Mouse (Mus musculus): ENCODE results near the gene Prkab2.

Prkab2 gene

GRCm38 (mm10) chr3:97649469-97649868, 8.5 kb upstream of the Prkab2 start:
- DNase-seq (ENCODE audit: low spot score in 2 of 2) = no peak

DNA sequence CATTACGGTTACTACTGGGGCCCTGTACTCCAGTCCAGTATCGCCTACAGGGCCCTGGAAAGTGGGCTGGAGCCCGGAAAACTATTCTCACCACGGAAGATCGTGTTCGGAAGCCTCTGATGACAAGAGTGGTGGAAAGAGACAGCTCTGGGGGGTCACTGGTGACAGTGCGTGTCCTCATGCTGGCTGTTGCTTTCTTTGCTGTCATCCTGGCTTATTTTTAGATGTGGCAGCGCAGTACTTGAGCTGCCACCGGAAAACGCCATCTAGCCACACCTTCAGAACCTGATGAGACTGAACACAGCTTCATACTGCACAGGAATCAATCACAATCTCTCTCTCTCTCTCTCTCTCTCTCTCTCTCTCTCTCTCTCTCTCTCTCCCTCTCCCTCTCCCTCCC, 6.4 kb upstream of the Prkab2 start:
- DNase-seq (ENCODE audit: low spot score in 2 of 2) = no peak

DNA sequence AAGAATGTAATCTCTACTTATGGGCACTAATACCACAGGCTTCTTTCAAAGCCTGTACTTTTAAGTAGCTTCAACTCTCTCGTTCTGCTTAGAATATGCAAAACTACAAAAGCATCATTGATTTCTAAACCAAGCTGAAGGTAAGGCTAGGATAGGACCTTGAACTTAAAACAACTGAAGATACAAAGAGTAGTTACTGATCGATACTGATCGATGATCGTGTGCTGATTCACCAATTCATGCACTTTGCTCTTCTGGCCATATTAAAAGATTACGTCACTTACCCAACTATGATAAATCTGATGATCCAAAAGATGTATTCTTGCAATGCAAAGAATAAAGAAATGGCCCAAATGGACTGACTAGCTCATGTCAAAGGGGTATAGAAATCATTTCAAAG, 4.2 kb upstream of the Prkab2 start:
- no peak for DNase-seq (ENCODE audit: low spot score in 2 of 2)

GRCm38 (mm10) chr3:97654901-97655300, 3.1 kb upstream of the Prkab2 start:
- DNase-seq (ENCODE audit: low spot score in 2 of 2) = no peak

GRCm38 (mm10) chr3:97658426-97659193, 617 bp downstream of the Prkab2 start:
- peak in 1 of 2 experiments; percentile 24 for DNase-seq (ENCODE audit: low spot score in 2 of 2)

- no peak for DNase-seq (ENCODE audit: low spot score in 2 of 2)
These were observed 1.8 kb downstream of the Prkab2 start for GRCm38 (mm10) chr3:97659746-97660145.

GRCm38 (mm10) chr3:97661206-97661605, 3.2 kb downstream of the Prkab2 start:
- no peak for DNase-seq (ENCODE audit: low spot score in 2 of 2)

- DNase-seq (ENCODE audit: low spot score in 2 of 2) = no peak
These were observed 7.5 kb downstream of the Prkab2 start for GRCm38 (mm10) chr3:97665525-97665924.

- DNase-seq (ENCODE audit: low spot score in 2 of 2) = no peak
These were observed 8.2 kb downstream of the Prkab2 start for GRCm38 (mm10) chr3:97666154-97666553.

DNA sequence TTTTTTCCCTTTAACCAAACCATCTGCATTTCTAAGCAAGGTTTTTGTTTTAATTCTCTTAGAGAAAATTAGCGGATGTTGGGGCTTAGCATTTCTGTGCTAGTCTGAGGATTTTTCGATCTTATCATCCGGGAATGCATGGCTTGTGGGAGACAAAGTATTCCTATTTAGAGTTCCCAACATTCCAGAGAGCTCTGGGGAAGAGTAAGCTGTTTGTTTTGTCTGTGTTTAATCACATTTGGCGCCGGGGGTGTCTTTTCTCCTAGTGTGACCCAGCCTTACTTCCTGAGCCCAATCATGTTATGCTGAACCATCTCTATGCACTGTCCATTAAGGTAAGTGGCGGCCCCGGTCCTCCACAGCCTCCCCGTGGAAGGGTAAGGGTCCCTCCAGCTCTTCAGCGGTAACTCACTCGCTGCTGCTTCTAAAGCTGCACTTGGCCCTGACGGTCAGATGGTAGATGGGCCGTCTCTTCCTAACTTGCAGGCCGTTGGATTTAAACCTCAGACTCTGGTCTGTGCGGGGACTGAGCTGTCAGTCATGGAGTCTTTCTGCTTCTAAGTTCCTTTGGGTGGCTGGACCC, 9.2 kb downstream of the Prkab2 start:
- DNase-seq (ENCODE audit: low spot score in 2 of 2) = no peak

GRCm38 (mm10) chr3:97674644-97675110, 16.7 kb downstream of the Prkab2 start, which contains the start of gene Gm17651:
TSS of gene Gm17651 (minus strand) at chr3:97674694.
- DNase-seq (ENCODE audit: low spot score in 2 of 2) = no peak

DNA sequence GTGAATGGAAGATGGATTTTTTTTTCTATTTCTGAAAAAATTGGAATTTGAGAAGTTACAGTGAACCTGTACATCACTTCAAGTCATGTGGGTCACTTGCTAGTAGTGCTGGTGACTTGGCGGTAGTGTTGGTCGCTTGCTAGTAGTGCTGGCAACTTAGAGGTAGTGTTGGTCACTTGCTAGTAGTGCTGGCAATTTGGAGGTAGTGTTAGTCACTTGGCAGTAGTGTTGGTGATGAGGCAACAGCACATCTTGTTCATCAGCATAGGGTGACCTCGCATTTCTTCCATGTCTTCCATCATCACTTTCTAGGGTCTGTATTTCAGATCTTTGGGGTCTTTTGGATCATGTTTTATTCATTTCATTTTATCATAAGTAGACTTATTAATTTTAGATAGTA, 18.1 kb downstream of the Prkab2 start:
- DNase-seq (ENCODE audit: low spot score in 2 of 2) = no peak

DNA sequence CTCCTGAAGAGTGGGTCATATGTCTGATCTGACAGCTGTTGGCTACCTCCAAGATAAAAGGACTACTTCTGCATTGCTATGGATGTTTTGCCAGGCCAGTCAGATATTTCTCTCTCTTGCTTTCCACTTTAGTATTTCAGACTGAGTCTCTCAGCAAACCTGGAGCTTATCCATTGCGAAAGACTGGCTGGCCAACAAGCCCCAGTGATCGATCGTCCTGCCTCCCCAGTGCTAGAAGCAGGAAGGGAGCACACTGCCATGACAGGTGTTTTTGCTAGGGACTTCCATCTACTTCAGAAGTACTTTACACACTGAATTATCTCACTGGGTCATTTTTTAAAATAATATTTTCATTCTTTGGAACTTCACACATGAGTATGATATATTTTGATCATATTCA, 20.4 kb downstream of the Prkab2 start:
- DNase-seq (ENCODE audit: low spot score in 2 of 2) = no peak

- peak; percentile 77 to 84 for DNase-seq (ENCODE audit: low spot score in 2 of 2)
These were observed 22.8 kb downstream of the Prkab2 start for GRCm38 (mm10) chr3:97680631-97681320.

DNA sequence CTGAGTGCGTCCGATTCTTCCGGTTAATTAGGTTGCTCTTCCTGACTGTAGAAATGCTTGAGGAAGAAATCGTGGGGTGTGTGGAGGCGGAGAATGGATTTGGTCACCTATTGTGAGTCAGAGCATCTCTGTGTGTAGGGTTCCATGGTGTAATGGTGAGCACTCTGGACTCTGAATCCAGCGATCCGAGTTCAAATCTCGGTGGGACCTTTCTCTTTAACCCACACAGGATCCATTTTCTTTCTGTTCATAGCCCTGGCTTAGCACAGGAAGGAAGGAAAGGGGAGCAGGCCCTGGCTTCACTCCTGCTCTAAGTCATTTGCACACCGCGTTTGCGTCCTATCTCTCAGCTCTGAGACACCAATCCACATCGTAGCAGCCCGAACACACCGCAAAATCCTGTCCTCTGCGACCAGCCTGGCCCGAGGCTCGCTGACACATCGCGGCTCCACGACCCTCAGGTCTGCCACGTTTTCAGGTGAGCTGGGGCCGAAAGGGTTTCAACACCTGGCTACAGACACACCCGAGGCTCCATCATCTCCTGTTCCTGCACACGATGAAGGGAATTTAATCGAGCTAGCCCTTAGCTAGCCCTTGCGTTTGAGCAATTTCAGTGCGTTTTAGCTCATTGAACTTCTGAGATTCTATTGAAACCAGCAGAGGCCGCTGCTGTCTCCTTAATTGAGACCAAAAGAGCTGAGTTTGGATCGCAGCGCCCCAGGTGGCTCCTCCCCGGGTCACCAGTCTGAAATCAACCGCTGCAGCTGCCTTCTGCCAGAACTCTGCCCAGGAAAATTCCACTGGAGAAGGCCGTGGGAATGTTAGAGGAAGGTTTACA, 23.5 kb downstream of the Prkab2 start:
- peak; percentile 77 to 79 for DNase-seq (ENCODE audit: low spot score in 2 of 2)

DNA sequence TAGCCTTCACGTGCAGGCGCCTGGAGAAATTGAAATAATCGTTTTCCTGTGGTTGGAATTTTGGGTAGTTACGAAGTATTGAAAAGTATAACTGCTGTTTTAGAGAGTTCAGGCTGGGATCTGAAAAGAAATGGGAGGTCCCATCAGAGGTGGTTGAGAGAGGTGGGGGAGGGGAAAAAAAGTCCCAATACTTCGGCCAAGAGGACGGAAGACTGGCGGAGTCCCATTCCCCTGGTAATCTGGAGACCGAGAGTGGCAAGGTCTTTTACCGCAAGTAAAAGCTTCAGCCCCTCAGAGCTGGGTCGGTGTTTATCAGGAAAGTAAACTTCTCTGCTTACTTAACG, 24.1 kb downstream of the Prkab2 start:
- DNase-seq (ENCODE audit: low spot score in 2 of 2) = no peak

GRCm38 (mm10) chr3:97682576-97682975, 24.6 kb downstream of the Prkab2 start:
- no peak for DNase-seq (ENCODE audit: low spot score in 2 of 2)

GRCm38 (mm10) chr3:97683560-97684195, 25.7 kb downstream of the Prkab2 start:
- no peak for DNase-seq (ENCODE audit: low spot score in 2 of 2)

GRCm38 (mm10) chr3:97686372-97687117, 28.6 kb downstream of the Prkab2 start:
- DNase-seq (ENCODE audit: low spot score in 2 of 2) = no peak

- no peak for DNase-seq (ENCODE audit: low spot score in 2 of 2)
These were observed 31.3 kb downstream of the Prkab2 start for GRCm38 (mm10) chr3:97689289-97689688.

- no peak for DNase-seq (ENCODE audit: low spot score in 2 of 2)
These were observed 32.6 kb downstream of the Prkab2 start for GRCm38 (mm10) chr3:97690590-97690989.

Data from frontal cortex, postnatal 36 days (tissue).